Mouse (Mus musculus): ENCODE data around the gene Cul9. TPM values are rescaled to one million over a fixed set of nuclear protein-coding genes. Genes with fewer than 3 reads are reported as not detected.
A peak's percentile ranks its signal among the peaks of the same experiment; 100 is the strongest.
"Not testable (repeated sequence)": the region's sequence is repeated elsewhere in the genome, so short reads cannot be mapped to it uniquely, and the experiment has no call there.

The Cul9 gene
- polyA plus RNA-seq, 1 experiment from 2014 or later, result 1.3 TPM

GRCm38 (mm10) chr17:46496623-46497434 lies 49.4 kb downstream of the Cul9 start, which contains the start of gene Dnph1:
Gene Dnph1, plus strand, starts transcription at chr17:46496711.
- Histone ChIP-seq H3K4me2 (replicated peaks; ENCODE audit: low read depth) (peak within 1 kb of the TSS; percentile 84), H3K9me3 (ENCODE audit: control insufficient read depth) (no peaks in the 10 kb centered on the region), H3K27ac (ENCODE audit: low read depth, low read length) (no peak within 1 kb of the TSS), H3K36me3 (ENCODE audit: control insufficient read depth, insufficient read depth) (peaks cover 4% of the 10 kb centered on the region; the same call in 1 of the 2 replicates), H3K9ac (ENCODE audit: low read depth, low read length) (peak within 1 kb of the TSS; percentile 34), H3K4me1 (replicated peaks; ENCODE audit: control insufficient read depth, insufficient read depth, low read length) (no peaks in the 10 kb centered on the region; the same call in 1 of the 2 replicates), H3K4me3 (ENCODE audit: low read depth, low read length) (peak within 1 kb of the TSS; percentile 42), H3K27me3 (replicated peaks; ENCODE audit: control insufficient read depth, insufficient read depth, low read length) (0 out of 2 replicates have a peak, but pooled peaks cover 4% of the 10 kb centered on the region)
- TF ChIP-seq CTCF (IDR thresholded peaks at IDR 0.05; ENCODE audit: low read depth), result no peak
- peak; percentile 91 for ATAC-seq
- WGBS, result under 1% methylated on average over 44 of the region's 44 CpGs

- not testable (repeated sequence) for ATAC-seq; H3K9ac ChIP-seq (ENCODE audit: low read depth, low read length); H3K4me3 ChIP-seq (ENCODE audit: low read depth, low read length); H3K27ac ChIP-seq (ENCODE audit: low read depth, low read length); H3K4me2 ChIP-seq (replicated peaks; ENCODE audit: low read depth); H3K9me3 ChIP-seq (ENCODE audit: control insufficient read depth); H3K36me3 ChIP-seq (ENCODE audit: control insufficient read depth, insufficient read depth); H3K4me1 ChIP-seq (replicated peaks; ENCODE audit: control insufficient read depth, insufficient read depth, low read length); H3K27me3 ChIP-seq (replicated peaks; ENCODE audit: control insufficient read depth, insufficient read depth, low read length)
Observed at GRCm38 (mm10) chr17:46496081-46496480, 50.1 kb downstream of the Cul9 start.

DNA sequence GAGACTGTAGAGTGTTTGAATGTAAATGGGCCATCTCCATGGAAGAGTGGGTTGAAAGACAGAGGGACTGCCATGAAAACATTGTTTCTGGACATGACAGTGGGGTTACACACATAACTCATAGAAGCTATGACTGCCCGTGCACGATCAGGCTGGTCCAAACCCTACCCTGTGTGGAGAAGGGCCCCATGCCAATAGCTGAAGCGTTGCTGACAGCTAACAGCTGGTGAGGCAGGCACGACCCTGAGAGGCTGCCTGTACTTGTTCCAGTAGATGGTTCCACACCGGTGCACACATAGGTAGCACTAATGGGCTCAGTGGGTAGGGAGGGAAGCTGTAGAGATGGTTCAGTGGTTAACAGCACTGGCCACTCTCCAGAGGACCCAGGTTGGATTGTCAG lies 50.7 kb downstream of the Cul9 start:
- no peak for ATAC-seq
- Histone ChIP-seq H3K36me3 (ENCODE audit: control insufficient read depth, insufficient read depth) (peaks cover 4% of the 10 kb centered on the region; the same call in 1 of the 2 replicates), H3K4me1 (replicated peaks; ENCODE audit: control insufficient read depth, insufficient read depth, low read length) (no peaks in the 10 kb centered on the region; the same call in 1 of the 2 replicates), H3K4me3 (ENCODE audit: low read depth, low read length) (no peak overlapping the region), H3K9me3 (ENCODE audit: control insufficient read depth) (no peaks in the 10 kb centered on the region), H3K4me2 (replicated peaks; ENCODE audit: low read depth) (no peak overlapping the region), H3K9ac (ENCODE audit: low read depth, low read length) (no peak overlapping the region), H3K27me3 (replicated peaks; ENCODE audit: control insufficient read depth, insufficient read depth, low read length) (0 out of 2 replicates have a peak, but pooled peaks cover 4% of the 10 kb centered on the region), H3K27ac (ENCODE audit: low read depth, low read length) (no peak overlapping the region)
- no peak for TF ChIP-seq CTCF (IDR thresholded peaks at IDR 0.05; ENCODE audit: low read depth)
- 85% methylated on average over 5 of the region's 5 CpGs for WGBS

GRCm38 (mm10) chr17:46487431-46487830 lies 58.8 kb downstream of the Cul9 start, which contains the start of gene Ttbk1:
Gene Ttbk1, minus strand, starts transcription at chr17:46487675.
- Histone ChIP-seq H3K27ac (ENCODE audit: low read depth, low read length) (no peak within 1 kb of the TSS), H3K4me2 (replicated peaks; ENCODE audit: low read depth) (peak within 1 kb of the TSS; percentile 52), H3K36me3 (ENCODE audit: control insufficient read depth, insufficient read depth) (no peaks in the 10 kb centered on the region), H3K9ac (ENCODE audit: low read depth, low read length) (no peak within 1 kb of the TSS), H3K4me1 (replicated peaks; ENCODE audit: control insufficient read depth, insufficient read depth, low read length) (no peaks in the 10 kb centered on the region), H3K27me3 (replicated peaks; ENCODE audit: control insufficient read depth, insufficient read depth, low read length) (peaks cover 63% of the 10 kb centered on the region), H3K9me3 (ENCODE audit: control insufficient read depth) (no peaks in the 10 kb centered on the region), H3K4me3 (ENCODE audit: low read depth, low read length) (peak within 1 kb of the TSS; percentile 29)
- ATAC-seq, result no peak
- no peak for TF ChIP-seq CTCF (IDR thresholded peaks at IDR 0.05; ENCODE audit: low read depth)
- 2% methylated on average over 43 of the region's 49 CpGs for WGBS

GRCm38 (mm10) chr17:46486995-46487394 lies 59.2 kb downstream of the Cul9 start:
- Histone ChIP-seq H3K4me1 (replicated peaks; ENCODE audit: control insufficient read depth, insufficient read depth, low read length) (no peaks in the 10 kb centered on the region), H3K9me3 (ENCODE audit: control insufficient read depth) (no peaks in the 10 kb centered on the region), H3K4me2 (replicated peaks; ENCODE audit: low read depth) (peak overlapping the region; percentile 52), H3K9ac (ENCODE audit: low read depth, low read length) (no peak overlapping the region), H3K27ac (ENCODE audit: low read depth, low read length) (no peak overlapping the region), H3K27me3 (replicated peaks; ENCODE audit: control insufficient read depth, insufficient read depth, low read length) (peaks cover 63% of the 10 kb centered on the region), H3K36me3 (ENCODE audit: control insufficient read depth, insufficient read depth) (no peaks in the 10 kb centered on the region), H3K4me3 (ENCODE audit: low read depth, low read length) (peak overlapping the region; percentile 29)
- TF ChIP-seq CTCF (IDR thresholded peaks at IDR 0.05; ENCODE audit: low read depth), result no peak
- 7% methylated on average over 16 of the region's 22 CpGs for WGBS
- ATAC-seq, result no peak

- TF ChIP-seq CTCF (IDR thresholded peaks at IDR 0.05; ENCODE audit: low read depth), result peak; percentile 49
- Histone ChIP-seq H3K4me1 (replicated peaks; ENCODE audit: control insufficient read depth, insufficient read depth, low read length) (no peaks in the 10 kb centered on the region), H3K4me3 (ENCODE audit: low read depth, low read length) (peak overlapping the region; percentile 32; the same call in 1 of the 2 replicates), H3K4me2 (replicated peaks; ENCODE audit: low read depth) (peak overlapping the region; percentile 57), H3K9me3 (ENCODE audit: control insufficient read depth) (no peaks in the 10 kb centered on the region), H3K36me3 (ENCODE audit: control insufficient read depth, insufficient read depth) (no peaks in the 10 kb centered on the region), H3K27me3 (replicated peaks; ENCODE audit: control insufficient read depth, insufficient read depth, low read length) (peaks cover 67% of the 10 kb centered on the region), H3K9ac (ENCODE audit: low read depth, low read length) (no peak overlapping the region), H3K27ac (ENCODE audit: low read depth, low read length) (no peak overlapping the region)
- 22% methylated on average over 6 of the region's 6 CpGs for WGBS
- no peak for ATAC-seq
Observed at GRCm38 (mm10) chr17:46484461-46484875, 61.7 kb downstream of the Cul9 start.
